In genomic region chr11:75581495-75582149, GRCm38 (mm10) we compare ENCODE assay signal across 26 mouse cellular contexts.
"Had no signal": no experiment of that assay in that cellular context is flagged by ENCODE, and none has a peak within 500 bp of the region (broad histone marks: within the 10 kb centered on the region; RNA-seq: fewer than 3 reads in every experiment).

No protein-coding gene starts in this region.

- H3K27ac ChIP-seq: heart, embryonic 10.5 days; hindbrain, embryonic 10.5 days; hindbrain, embryonic 12.5 days; hindbrain, embryonic 14.5 days; intestine, embryonic 15.5 days; layer of hippocampus, adult 2 months; left cerebral cortex, adult 2 months; limb, embryonic 13.5 days; limb, embryonic 15.5 days; liver, embryonic 12.5 days; liver, embryonic 14.5 days had no signal

- H3K36me3 ChIP-seq: heart, embryonic 10.5 days; heart, embryonic 12.5 days; hindbrain, embryonic 10.5 days; hindbrain, embryonic 12.5 days; intestine, embryonic 15.5 days; limb, embryonic 13.5 days; limb, embryonic 15.5 days; liver, embryonic 12.5 days had no signal

- H3K9ac ChIP-seq: heart, embryonic 12.5 days; hindbrain, embryonic 12.5 days; hindbrain, embryonic 14.5 days; intestine, embryonic 15.5 days; limb, embryonic 13.5 days; limb, embryonic 15.5 days; liver, embryonic 12.5 days; liver, embryonic 14.5 days had no signal

- H3K4me1 ChIP-seq: heart, embryonic 12.5 days; hindbrain, embryonic 10.5 days; hindbrain, embryonic 12.5 days; intestine, embryonic 15.5 days; limb, embryonic 13.5 days; limb, embryonic 15.5 days; liver, embryonic 12.5 days had no signal

- H3K4me3 ChIP-seq: heart, embryonic 10.5 days; heart, embryonic 12.5 days; hindbrain, embryonic 10.5 days; hindbrain, embryonic 12.5 days; intestine, embryonic 15.5 days; layer of hippocampus, adult 2 months; left cerebral cortex, adult 2 months; limb, embryonic 13.5 days; limb, embryonic 15.5 days; liver, embryonic 12.5 days had no signal

- H3K9me3 ChIP-seq: heart, embryonic 10.5 days; heart, embryonic 12.5 days; hindbrain, embryonic 10.5 days; hindbrain, embryonic 12.5 days; intestine, embryonic 15.5 days; limb, embryonic 13.5 days; limb, embryonic 15.5 days; liver, embryonic 12.5 days had no signal

- ATAC-seq: hindbrain, embryonic 16.5 days; inflammation-experienced regulatory T-cells, adult 6 months; intestine, embryonic 15.5 days; intestine, postnatal 0 days; liver, embryonic 12.5 days had no signal

- DNase-seq: gastrocnemius, postnatal 14 days; gastrocnemius, postnatal 36 days; heart, adult 18-20 months; heart, postnatal 10 days; heart, postnatal 4 days; kidney, adult 18-20 months; kidney, adult 8-10 months; kidney, postnatal 10 days; kidney, postnatal 25 days; kidney, postnatal 4 days; left cerebral cortex, postnatal 4 days had no signal
